Mouse (Mus musculus) CH12.LX (cell line): Measurements from ENCODE around the gene Traf3. TPM values are rescaled to one million over a fixed set of nuclear protein-coding genes. Genes with fewer than 3 reads are reported as not detected.

Experiments
- DNase-seq: peaks from one replicate; pipeline ENCODE4 v3.0.0-alpha.2; 2013; ENCODE audit errors: extremely low read depth
- H3K27ac ChIP-seq: 2 replicates; pipeline ENCODE4 v1.5.1; 2012; ENCODE audit warnings: low read depth, mild to moderate bottlenecking, control low read depth, moderate library complexity; ENCODE audit not compliant: insufficient read depth
- H3K27me3 ChIP-seq: replicated peaks from 2 replicates; pipeline ENCODE3; 2012; ENCODE audit warnings: inconsistent platforms
- H3K36me3 ChIP-seq, 2 experiments: replicated peaks in 1 of 2; 2 replicates each; pipeline versions ENCODE3 to v1.6.1; 2012; ENCODE audit warnings: inconsistent platforms in 1 of 2, low read length in 1 of 2, mild to moderate bottlenecking in 1 of 2, mixed read lengths in 1 of 2, moderate library complexity in 1 of 2; ENCODE audit not compliant: control insufficient read depth in 1 of 2, insufficient read depth in 1 of 2
- H3K4me1 ChIP-seq, 2 experiments: 2 replicates each; pipeline ENCODE4 v1.6.1; 2012; ENCODE audit warnings: inconsistent platforms in 1 of 2, moderate library complexity in 1 of 2; ENCODE audit not compliant: insufficient read depth in 2 of 2, control insufficient read depth in 1 of 2
- H3K4me2 ChIP-seq: 2 replicates; pipeline ENCODE4 v1.6.1; 2012; ENCODE audit warnings: low read depth, mild to moderate bottlenecking, control low read depth; ENCODE audit not compliant: poor library complexity, insufficient read depth, severe bottlenecking
- H3K4me3 ChIP-seq, 3 experiments: fragments of 150-350 bp in 1 of 3; sonication (generic) in 1 of 3; replicated peaks in 1 of 3; 2 replicates each; pipeline versions ENCODE3 to v1.5.1; 2011 to 2012; ENCODE audit warnings: low read depth in 2 of 3, low read length in 2 of 3, mild to moderate bottlenecking in 2 of 3, moderate library complexity in 2 of 3, control low read depth in 1 of 3, improper control_type of control experiment in 1 of 3, inconsistent platforms in 1 of 3, mixed read lengths in 1 of 3; ENCODE audit not compliant: poor library complexity in 1 of 3
- H3K79me2 ChIP-seq: replicated peaks from 2 replicates; pipeline ENCODE4 v1.6.1; 2012; ENCODE audit warnings: mild to moderate bottlenecking, moderate library complexity; ENCODE audit not compliant: control insufficient read depth, poor library complexity, insufficient read depth, severe bottlenecking; ENCODE audit errors: extremely low read depth
- H3K9ac ChIP-seq: 2 replicates; pipeline ENCODE4 v1.6.1; 2012; ENCODE audit warnings: low read depth, mild to moderate bottlenecking, control low read depth, moderate library complexity; ENCODE audit not compliant: insufficient read depth
- H3K9me3 ChIP-seq: replicated peaks from 2 replicates; pipeline ENCODE3; 2012; ENCODE audit warnings: low read length, inconsistent platforms, mixed read lengths
- BHLHE40 ChIP-seq: IDR thresholded peaks from 2 replicates; pipeline ENCODE4 v1.6.1; 2011; ENCODE audit warnings: mild to moderate bottlenecking, low read depth, low read length, improper control_type of control experiment
- CHD1 ChIP-seq: IDR thresholded peaks from 2 replicates; pipeline ENCODE4 v1.6.1; 2012; ENCODE audit warnings: low read depth, low read length, improper control_type of control experiment, inconsistent platforms
- GABPA ChIP-seq: IDR thresholded peaks from 2 replicates; pipeline ENCODE4 v1.6.1; 2012; ENCODE audit warnings: low read depth, low read length, improper control_type of control experiment, inconsistent platforms; ENCODE audit not compliant: insufficient replicate concordance
- IRF4 ChIP-seq: IDR thresholded peaks from 2 replicates; pipeline ENCODE4 v1.6.1; 2014; ENCODE audit warnings: low read depth, mild to moderate bottlenecking, inconsistent platforms, low read length, improper control_type of control experiment
- JUND ChIP-seq: conservative IDR thresholded peaks from 2 replicates; pipeline ENCODE4 v1.6.1; 2011; ENCODE audit warnings: low read depth, low read length, improper control_type of control experiment
- NELFE ChIP-seq: IDR thresholded peaks from 2 replicates; pipeline ENCODE4 v1.6.1; 2011; ENCODE audit warnings: low read depth, low read length, improper control_type of control experiment
- NRF1 ChIP-seq: IDR thresholded peaks from 2 replicates; pipeline ENCODE4 v1.6.1; 2014; ENCODE audit warnings: low read depth, mild to moderate bottlenecking, inconsistent platforms, low read length, improper control_type of control experiment, moderate library complexity
- POLR2A ChIP-seq: IDR thresholded peaks from 2 replicates; pipeline ENCODE4 v1.6.1; 2011; ENCODE audit warnings: low read depth, mild to moderate bottlenecking, improper control_type of control experiment, low read length
- SMC3 ChIP-seq: IDR thresholded peaks from 2 replicates; pipeline ENCODE4 v1.6.1; 2011; ENCODE audit warnings: low read depth, low read length, improper control_type of control experiment
- TBP ChIP-seq: conservative IDR thresholded peaks from 2 replicates; pipeline ENCODE4 v1.6.1; 2011; ENCODE audit warnings: low read depth, low read length, improper control_type of control experiment
- USF1 ChIP-seq: IDR thresholded peaks from 2 replicates; pipeline ENCODE4 v1.6.1; 2014; ENCODE audit warnings: low read depth, mild to moderate bottlenecking, inconsistent platforms, low read length, improper control_type of control experiment
- dilution Hi-C: fragments of 300-500 bp; cut with MboI; formaldehyde crosslinking; loops from 2 replicates; pipeline ENCODE4 v1.14.3; 2020; ENCODE audit warnings: low sequenced_read_pairs; ENCODE audit not compliant: extremely low pct_unique_long_range_greater_than_20kb, extremely low pct_ligation_motif_present
- in situ Hi-C: fragments of 300-500 bp; cut with MboI; formaldehyde crosslinking; loops from 3 replicates; pipeline ENCODE4 v1.14.3; 2019; ENCODE audit warnings: low sequenced_read_pairs, low pct_ligation_motif_present, low pct_unique_long_range_greater_than_20kb, mixed read lengths
- polyA plus RNA-seq: library from polyadenylated mRNA; unstranded; fragments of >175 nt; gene quantifications from 2 replicates; pipeline ENCODE4 v1.2.1, GENCODE M21; 2012; ENCODE audit warnings: low read depth; ENCODE audit not compliant: insufficient read length
- total RNA-seq, 2 experiments: library from RNA; depleted of rRNA; stranded (reverse); fragments of 300-350 nt in 1 of 2; fragments of >200 nt in 1 of 2; gene quantifications; 2 replicates each; pipeline ENCODE4 v1.2.3; 2012 to 2014

Gene Traf3
- total and polyA plus RNA-seq, 3 experiments = 10.9 to 33.1 (median 17.5) TPM

DNA sequence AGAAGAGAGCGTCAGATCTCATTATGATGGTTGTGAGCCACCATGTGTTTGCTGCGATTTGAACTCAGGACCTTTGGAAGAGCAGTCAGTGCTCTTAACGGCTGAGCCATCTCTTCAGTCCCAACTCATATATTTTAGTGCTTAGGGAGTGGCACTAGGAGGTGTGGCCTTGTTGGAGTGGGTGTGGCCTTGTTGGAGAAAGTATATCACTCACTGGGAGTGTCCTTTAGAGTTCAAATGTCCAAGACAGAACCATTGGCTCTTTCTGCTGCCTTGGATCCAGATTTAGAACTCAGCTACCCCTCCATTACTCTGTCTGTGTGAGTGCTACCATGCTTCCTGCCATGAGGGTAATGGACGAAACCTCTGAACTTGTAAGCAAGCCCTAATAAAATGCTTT lies 67.6 kb downstream of the Traf3 start:
- Histone ChIP-seq H3K27ac (no peak overlapping the region), H3K27me3 (no peaks in the 10 kb centered on the region), H3K4me1 (peaks cover 13 to 25% of the 10 kb centered on the region in 2 experiments), H3K4me3 (no peak overlapping the region), H3K36me3 (peaks cover 43 to 88% of the 10 kb centered on the region in 2 experiments), H3K4me2 (no peak overlapping the region), H3K79me2 (peaks cover 9% of the 10 kb centered on the region; the same call in 1 of the 2 replicates), H3K9ac (no peak overlapping the region), H3K9me3 (no peaks in the 10 kb centered on the region)
- TF ChIP-seq GABPA = no peak
- no peak for TF ChIP-seq NRF1
- TF ChIP-seq USF1 = no peak
- no peak for TF ChIP-seq BHLHE40
- TF ChIP-seq NELFE = no peak
- dilution Hi-C loops (no loop called here), in situ Hi-C loops (no loop called here)
- DNase-seq = no peak

GRCm38 (mm10) chr12:111234383-111234782 lies 68.2 kb downstream of the Traf3 start:
- Histone ChIP-seq H3K4me2 (no peak overlapping the region), H3K4me3 (no peak overlapping the region), H3K27ac (no peak overlapping the region), H3K9me3 (no peaks in the 10 kb centered on the region), H3K79me2 (peaks cover 9% of the 10 kb centered on the region; the same call in 1 of the 2 replicates), H3K4me1 (peaks cover 14 to 30% of the 10 kb centered on the region in 2 experiments)
- in situ Hi-C loops = no loop called here
- DNase-seq = no peak
- no peak for TF ChIP-seq IRF4
- TF ChIP-seq SMC3 = no peak
- no peak for TF ChIP-seq GABPA
- TF ChIP-seq, all 38 proteins: peak for 0
- Histone ChIP-seq H3K27me3 (no peaks in the 10 kb centered on the region), H3K36me3 (peaks cover 49 to 89% of the 10 kb centered on the region in 2 experiments), H3K9ac (no peak overlapping the region)
- dilution Hi-C loops = no loop called here

DNA sequence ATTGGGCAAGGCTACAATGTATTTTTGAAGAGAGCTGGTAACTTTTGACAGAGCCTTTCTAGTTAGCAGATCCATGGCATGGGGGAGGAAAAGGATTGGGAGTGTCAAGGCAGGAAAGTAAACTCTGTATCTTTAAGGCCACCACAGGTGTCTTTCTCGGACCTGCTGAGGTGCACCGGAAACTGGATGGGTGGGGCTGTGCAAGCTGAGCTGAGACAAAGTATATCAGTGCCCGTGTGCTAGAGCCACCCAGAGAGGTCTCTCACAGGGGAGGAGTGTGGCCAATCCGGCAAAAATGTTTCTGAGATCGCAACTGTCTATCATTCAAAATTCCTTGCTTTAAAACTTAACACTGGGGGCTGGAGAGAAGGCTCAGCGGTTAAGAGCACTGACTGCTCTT lies 69.5 kb downstream of the Traf3 start:
- Histone ChIP-seq H3K4me1 (peaks cover 16 to 33% of the 10 kb centered on the region in 2 experiments), H3K4me2 (no peak overlapping the region), H3K4me3 (no peak overlapping the region), H3K9me3 (no peaks in the 10 kb centered on the region), H3K27ac (no peak overlapping the region), H3K36me3 (peaks cover 57 to 95% of the 10 kb centered on the region in 2 experiments), H3K27me3 (no peaks in the 10 kb centered on the region), H3K79me2 (peaks cover 3% of the 10 kb centered on the region; the same call in 1 of the 2 replicates), H3K9ac (no peak overlapping the region)
- no peak for DNase-seq
- TF ChIP-seq JUND (no peak), USF1 (no peak), CHD1 (no peak), POLR2A (no peak), TBP (no peak), NRF1 (no peak)
- dilution Hi-C loops = no loop called here
- in situ Hi-C loops = no loop called here
